In the genomic region with DNA sequence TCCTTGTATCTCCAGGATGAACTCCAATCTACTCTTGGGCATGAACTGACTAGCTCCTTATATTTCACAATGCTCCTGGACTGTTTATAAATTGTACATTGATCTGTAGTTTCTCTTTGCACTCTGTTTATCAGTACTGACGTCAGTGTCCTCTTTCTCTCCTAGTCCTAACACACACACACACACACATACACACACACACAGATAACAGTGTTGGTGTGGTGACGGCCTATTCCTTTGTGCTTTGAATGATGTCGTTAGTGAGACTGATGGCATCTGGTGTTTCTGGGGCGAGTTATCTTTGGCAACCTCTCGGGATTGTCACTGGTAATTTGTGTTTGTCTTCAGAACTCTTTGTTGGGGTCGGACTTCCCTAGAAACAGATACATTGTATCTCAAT, we compare ENCODE assay signal across 14 mouse cellular contexts. TPM values are rescaled to one million over a fixed set of nuclear protein-coding genes. Genes with fewer than 3 reads are reported as not detected.
DNase-seq lines count a peak whose midpoint lies in the region; ATAC-seq and TF ChIP-seq lines count a peak whose summit lies in the region.
"Had no signal": no experiment of that assay in that cellular context is flagged by ENCODE, and none has a peak within 500 bp of the region (broad histone marks: within the 10 kb centered on the region; RNA-seq: fewer than 3 reads in every experiment).

No protein-coding gene starts in this region.

- 0 out of 2 replicates have a peak, but pooled peaks have one; percentile 46 for ATAC-seq in forebrain, embryonic 14.5 days
- ATAC-seq in forebrain, embryonic 11.5 days (replicated peaks; ENCODE audit: low FRiP score), result no peak
- no peak for ATAC-seq in kidney, embryonic 16.5 days (ENCODE audit: low FRiP score, low TSS enrichment)
- ATAC-seq in erythroid progenitor cell, adult 5-6 weeks (replicated peaks; ENCODE audit: low FRiP score, poor library complexity, severe bottlenecking), result no peak
- ATAC-seq: inflammation-experienced regulatory T-cells, adult 6 months had no signal

- no peaks in the 10 kb centered on the region for H3K27me3 ChIP-seq in forebrain, embryonic 14.5 days (replicated peaks; ENCODE audit: control insufficient read depth, insufficient read depth, low read length)
- H3K27me3 ChIP-seq in forebrain, embryonic 11.5 days (ENCODE audit: control insufficient read depth, insufficient read depth, low read length), result no peaks in the 10 kb centered on the region
- H3K27me3 ChIP-seq in kidney, embryonic 16.5 days (ENCODE audit: insufficient read depth, low read length), result no peaks in the 10 kb centered on the region
- H3K27me3 ChIP-seq: lung, embryonic 15.5 days; midbrain, embryonic 13.5 days had no signal

- no peak overlapping the region for H3K4me3 ChIP-seq in forebrain, embryonic 14.5 days (ENCODE audit: low read depth, low read length)
- H3K4me3 ChIP-seq in forebrain, embryonic 11.5 days (ENCODE audit: low read depth, low read length), result no peak overlapping the region
- H3K4me3 ChIP-seq in kidney, embryonic 16.5 days (ENCODE audit: low read length), result no peak overlapping the region
- H3K4me3 ChIP-seq: lung, embryonic 15.5 days; midbrain, embryonic 13.5 days had no signal

- H3K9ac ChIP-seq in forebrain, embryonic 14.5 days (ENCODE audit: low read length), result no peak overlapping the region
- H3K9ac ChIP-seq in forebrain, embryonic 11.5 days (ENCODE audit: low read length), result no peak overlapping the region
- H3K9ac ChIP-seq in kidney, embryonic 16.5 days (replicated peaks; ENCODE audit: low read length), result no peak overlapping the region
- H3K9ac ChIP-seq: lung, embryonic 15.5 days; midbrain, embryonic 13.5 days had no signal

- H3K4me1 ChIP-seq in forebrain, embryonic 14.5 days (ENCODE audit: control insufficient read depth, insufficient read depth, low read length), result 0 out of 2 replicates have a peak, but pooled peaks cover 5% of the 10 kb centered on the region
- no peaks in the 10 kb centered on the region for H3K4me1 ChIP-seq in forebrain, embryonic 11.5 days (replicated peaks; ENCODE audit: control insufficient read depth, insufficient read depth, low read length)
- H3K4me1 ChIP-seq in kidney, embryonic 16.5 days (ENCODE audit: insufficient read depth, low read length), result no peaks in the 10 kb centered on the region
- H3K4me1 ChIP-seq: lung, embryonic 15.5 days had no signal

- no peak for TF ChIP-seq CTCF in brain, embryonic 14.5 days (IDR thresholded peaks at IDR 0.05; ENCODE audit: borderline replicate concordance, extremely low read depth, insufficient read depth, insufficient read length)

- peak; percentile 17 for DNase-seq in forebrain, embryonic 14.5 days (ENCODE audit: low spot score)
- no peak for DNase-seq in forebrain, embryonic 11.5 days (ENCODE audit: low spot score)
- DNase-seq in kidney, adult 11 months, result peak; percentile 4
- DNase-seq in brain, embryonic 14.5 days (ENCODE audit: low read depth), result peak; percentile 36
- peak; percentile 63 for DNase-seq in lung, postnatal 36 days
- no peak for DNase-seq in natural killer cell, adult 2 months (ENCODE audit: low spot score in 2 of 2)
- DNase-seq: adrenal gland, postnatal 10 days; cerebellum, adult 9-10 months; thymus, postnatal 25 days had no signal

- WGBS in forebrain, embryonic 14.5 days, result 21% methylated on average over 6 of the region's 6 CpGs
- WGBS in forebrain, embryonic 11.5 days, result 47% methylated on average over 6 of the region's 6 CpGs
- WGBS in kidney, embryonic 16.5 days, result 37% methylated on average over 6 of the region's 6 CpGs

- H3K36me3 ChIP-seq in forebrain, embryonic 14.5 days (ENCODE audit: control insufficient read depth, insufficient read depth, low read length), result no peaks in the 10 kb centered on the region
- H3K36me3 ChIP-seq in forebrain, embryonic 11.5 days (ENCODE audit: control insufficient read depth, insufficient read depth, low read length), result no peaks in the 10 kb centered on the region
- no peaks in the 10 kb centered on the region for H3K36me3 ChIP-seq in kidney, embryonic 16.5 days (ENCODE audit: insufficient read depth, low read length)
- H3K36me3 ChIP-seq: lung, embryonic 15.5 days; midbrain, embryonic 13.5 days had no signal

- no peak for TF ChIP-seq POLR2A in brain, embryonic 14.5 days (IDR thresholded peaks at IDR 0.05; ENCODE audit: borderline replicate concordance, extremely low read depth, insufficient read depth, insufficient read length, poor library complexity, severe bottlenecking)

- no peak overlapping the region for H3K4me2 ChIP-seq in forebrain, embryonic 14.5 days (ENCODE audit: low read length)
- H3K4me2 ChIP-seq in forebrain, embryonic 11.5 days (ENCODE audit: low read depth, low read length, severe bottlenecking), result no peak overlapping the region
- no peak overlapping the region for H3K4me2 ChIP-seq in kidney, embryonic 16.5 days (replicated peaks; ENCODE audit: low read depth, low read length)
- H3K4me2 ChIP-seq: lung, embryonic 15.5 days; midbrain, embryonic 13.5 days had no signal

- H3K27ac ChIP-seq in forebrain, embryonic 14.5 days (ENCODE audit: low read depth, low read length), result no peak overlapping the region
- H3K27ac ChIP-seq in forebrain, embryonic 11.5 days (ENCODE audit: low read depth, low read length), result no peak overlapping the region
- no peak overlapping the region for H3K27ac ChIP-seq in kidney, embryonic 16.5 days (ENCODE audit: low read length)
- H3K27ac ChIP-seq: lung, embryonic 15.5 days; midbrain, embryonic 13.5 days had no signal

- no peaks in the 10 kb centered on the region for H3K9me3 ChIP-seq in forebrain, embryonic 14.5 days (replicated peaks; ENCODE audit: control insufficient read depth, low read length)
- H3K9me3 ChIP-seq in forebrain, embryonic 11.5 days (ENCODE audit: control insufficient read depth, low read length), result no peaks in the 10 kb centered on the region
- H3K9me3 ChIP-seq in kidney, embryonic 16.5 days (ENCODE audit: low read length), result no peaks in the 10 kb centered on the region
- H3K9me3 ChIP-seq: lung, embryonic 15.5 days had no signal

RNA-seq across cellular contexts. Expression of a gene that starts 50.0 kb away (rescaled TPM):
- polyA plus RNA-seq in forebrain, embryonic 14.5 days (2014; fragmentation: Nextera tagmentation; extraction: Ambion mirVana), result 20.0 and 21.6 TPM in 2 replicates
- polyA plus RNA-seq in forebrain, embryonic 11.5 days (2014; fragmentation: Nextera tagmentation; extraction: Ambion mirVana), result 37.8 and 39.5 TPM in 2 replicates
- polyA plus RNA-seq in kidney, embryonic 16.5 days (2015; fragmentation: Nextera tagmentation; extraction: Ambion mirVana), result 112 and 130 TPM in 2 replicates
- polyA plus RNA-seq in brain, embryonic 14.5 days (2012; rRNA removed), result 28.0 and 45.5 TPM in 2 replicates
- total RNA-seq in erythroid progenitor cell, adult 5-6 weeks (2015; ENCODE audit: low replicate concordance), result 14.4 and 17.2 TPM in 2 replicates
- 5.4 and 17.3 TPM in 2 replicates for total RNA-seq in erythroid progenitor cell, adult 5-6 weeks (2017; ENCODE audit: low replicate concordance)

Comparison
In these comparisons a context has a peak if more than half of its experiments do, and no peak if none do; other contexts are left out.
1. DNase-seq: peak in forebrain, embryonic 14.5 days (single experiment), kidney, adult 11 months (single experiment), brain, embryonic 14.5 days (single experiment) and lung, postnatal 36 days (single experiment); none in forebrain, embryonic 11.5 days (single experiment) and natural killer cell, adult 2 months (0 of 2).